Mouse (Mus musculus): ENCODE measurements around the gene Mcoln3.

DNA sequence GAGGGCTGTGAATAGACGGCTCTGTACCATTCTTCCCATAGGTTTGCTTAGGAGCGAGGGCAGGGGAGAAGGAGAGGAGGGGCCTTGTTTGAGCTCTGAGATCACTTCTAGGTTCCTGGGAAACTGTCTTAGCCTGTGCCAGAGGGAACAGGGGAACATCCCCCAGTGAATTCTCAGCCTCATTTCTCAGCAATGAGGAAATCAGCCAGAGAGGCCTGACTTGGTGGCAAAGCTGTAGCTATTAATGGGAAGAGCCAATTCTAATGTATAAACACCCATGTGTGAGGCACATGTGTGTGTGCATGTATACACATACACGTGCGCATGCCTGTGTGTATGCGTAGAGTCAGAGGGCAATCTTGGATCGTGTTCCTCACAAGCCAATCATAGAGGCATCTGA, 6.3 kb upstream of the Mcoln3 start:
- TF ChIP-seq POLR2A (IDR thresholded peaks at IDR 0.05; ENCODE audit: borderline replicate concordance, extremely low read depth, insufficient read depth, insufficient read length, poor library complexity, severe bottlenecking), result no peak
- TF ChIP-seq CTCF (IDR thresholded peaks at IDR 0.05; ENCODE audit: borderline replicate concordance, extremely low read depth, insufficient read depth, insufficient read length), result no peak
